Mouse (Mus musculus): Measurements from ENCODE around the gene Dennd4b.
"Not testable (repeated sequence)": the region's sequence is repeated elsewhere in the genome, so short reads cannot be mapped to it uniquely, and the experiment has no call there.

- not testable (repeated sequence) for TF ChIP-seq POLR2A (IDR thresholded peaks at IDR 0.05; ENCODE audit: control insufficient read depth, low read depth, low read length); CTCF (IDR thresholded peaks at IDR 0.05; ENCODE audit: control insufficient read depth, insufficient read depth, insufficient replicate concordance, low read depth, low read length)
Observed at GRCm38 (mm10) chr3:90253174-90253573, 11.8 kb upstream of the Dennd4b start.
